9 mouse cellular contexts compared by ENCODE assay signal in the genomic region with DNA sequence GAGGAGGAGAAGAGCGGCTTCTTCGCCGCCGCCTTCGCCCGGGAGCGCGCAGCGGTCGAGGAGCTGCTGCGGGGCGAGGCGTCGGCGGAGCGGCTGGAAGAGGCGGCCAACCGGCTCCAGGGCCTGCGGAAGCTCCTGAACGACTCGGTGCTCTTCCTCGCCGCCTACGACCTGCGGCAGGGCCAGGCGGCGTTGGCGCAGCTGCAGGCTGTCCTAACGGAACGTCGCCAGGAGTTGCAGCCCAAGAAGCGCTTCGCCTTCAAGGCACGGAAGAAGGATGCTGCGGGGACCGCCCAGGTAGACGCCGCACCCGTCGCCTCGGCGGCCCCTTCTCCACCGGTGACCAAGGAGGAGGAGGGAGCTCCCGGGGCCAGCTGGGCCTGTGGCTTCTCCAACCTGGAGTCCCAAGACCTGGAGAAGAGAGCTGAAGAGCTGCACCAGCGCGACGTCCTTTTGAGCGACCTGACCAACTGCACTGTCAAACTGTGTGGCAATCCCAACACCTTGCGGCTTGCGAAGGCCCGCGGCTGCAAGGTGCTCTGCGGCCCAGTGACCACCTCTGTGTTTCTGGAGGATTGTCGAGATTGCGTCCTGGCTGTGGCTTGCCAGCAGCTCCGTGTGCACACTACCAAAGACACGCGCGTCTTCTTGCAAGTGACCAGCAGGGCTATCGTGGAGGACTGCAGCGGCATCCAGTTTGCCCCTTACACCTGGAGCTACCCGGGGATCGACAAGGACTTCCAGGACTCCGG. TPM values are rescaled to one million over a fixed set of nuclear protein-coding genes. Genes with fewer than 3 reads are reported as not detected.
DNase-seq lines count a peak whose midpoint lies in the region; ATAC-seq lines count a peak whose summit lies in the region.
"Had no signal": no experiment of that assay in that cellular context is flagged by ENCODE, and none has a peak within 500 bp of the region (broad histone marks: within the 10 kb centered on the region; RNA-seq: fewer than 3 reads in every experiment).

No protein-coding gene starts in this region.

- under 1% methylated on average over 58 of the region's 64 CpGs for WGBS in intestine, embryonic 16.5 days
- WGBS in liver, embryonic 12.5 days (ENCODE audit: insufficient replicate concordance) = 5% methylated on average over 64 of the region's 64 CpGs

- no peaks in the 10 kb centered on the region for H3K36me3 ChIP-seq in intestine, embryonic 16.5 days (ENCODE audit: control insufficient read depth, insufficient read depth, low read length)
- H3K36me3 ChIP-seq in liver, embryonic 12.5 days = peaks cover 20% of the 10 kb centered on the region

- H3K4me1 ChIP-seq in intestine, embryonic 16.5 days (ENCODE audit: control insufficient read depth, insufficient read depth, low read length) = peaks cover 21% of the 10 kb centered on the region
- H3K4me1 ChIP-seq in liver, embryonic 12.5 days = peaks cover 60% of the 10 kb centered on the region

- H3K27me3 ChIP-seq in intestine, embryonic 16.5 days (replicated peaks; ENCODE audit: control insufficient read depth, insufficient read depth, low read length) = no peaks in the 10 kb centered on the region
- H3K27me3 ChIP-seq in liver, embryonic 12.5 days (replicated peaks) = no peaks in the 10 kb centered on the region

- no peaks in the 10 kb centered on the region for H3K9me3 ChIP-seq in intestine, embryonic 16.5 days (ENCODE audit: control insufficient read depth, low read length)
- H3K9me3 ChIP-seq in liver, embryonic 12.5 days (replicated peaks) = no peaks in the 10 kb centered on the region

- DNase-seq in spleen, adult 18-20 months = peak; percentile 36 to 53
- no peak for DNase-seq in spleen, adult 12 weeks (ENCODE audit: low spot score)
- peak; percentile 66 to 72 for DNase-seq in cerebellum, postnatal 10 days
- DNase-seq in gastrocnemius, postnatal 25 days = peak; percentile 50
- DNase-seq in neural tube, embryonic 10.5 days (ENCODE audit: extremely low spot score, low spot score) = peak; percentile 35
- peak; percentile 66 for DNase-seq in thymus, postnatal 14 days

- peak overlapping the region; percentile 87 for H3K4me3 ChIP-seq in intestine, embryonic 16.5 days (ENCODE audit: low read length)
- peak overlapping the region; percentile 88 for H3K4me3 ChIP-seq in liver, embryonic 12.5 days

- peak; percentile 22 for ATAC-seq in intestine, embryonic 16.5 days
- peak; percentile 35 for ATAC-seq in liver, embryonic 12.5 days

- peak overlapping the region; percentile 87 for H3K27ac ChIP-seq in intestine, embryonic 16.5 days (ENCODE audit: low read length)
- H3K27ac ChIP-seq in liver, embryonic 12.5 days = peak overlapping the region; percentile 86

- peak overlapping the region; percentile 97 for H3K4me2 ChIP-seq in intestine, embryonic 16.5 days (ENCODE audit: low read depth, low read length)
- H3K4me2 ChIP-seq in liver, embryonic 12.5 days = peak overlapping the region; percentile 96

- peak overlapping the region; percentile 90 for H3K9ac ChIP-seq in intestine, embryonic 16.5 days (ENCODE audit: low read depth, low read length)
- peak overlapping the region; percentile 91 for H3K9ac ChIP-seq in liver, embryonic 12.5 days

RNA-seq across cellular contexts. Expression of gene Tbcc, which starts 0.5 kb away (rescaled TPM):
- total RNA-seq in gastrocnemius, postnatal 25 days (2021) = 1 to 10 TPM; 7.1 to 8.5 TPM
- 31.8 and 35.8 TPM in 2 replicates for polyA plus RNA-seq in intestine, embryonic 16.5 days (2015; fragmentation: Nextera tagmentation; extraction: Ambion mirVana)
- 34.2 and 36.4 TPM in 2 replicates for polyA plus RNA-seq in liver, embryonic 12.5 days (2016; fragmentation: Nextera tagmentation; extraction: Ambion mirVana)

RNA-seq across cellular contexts. Expression of gene Prph2, which starts 19.2 kb away (rescaled TPM):
- total RNA-seq in gastrocnemius, postnatal 25 days (2021) = not detected
- not detected in 2 replicates for polyA plus RNA-seq in intestine, embryonic 16.5 days (2015; fragmentation: Nextera tagmentation; extraction: Ambion mirVana)
- polyA plus RNA-seq in liver, embryonic 12.5 days (2016; fragmentation: Nextera tagmentation; extraction: Ambion mirVana) = not detected in 2 replicates
- total RNA-seq: layer of hippocampus, adult 18-20 months had no signal

RNA-seq across cellular contexts. Expression of gene Bicral, which starts 32.7 kb away (rescaled TPM):
- 1 to 10 TPM; 7.5 to 9.2 TPM for total RNA-seq in gastrocnemius, postnatal 25 days (2021)
- 3.0 TPM in 2 replicates for polyA plus RNA-seq in intestine, embryonic 16.5 days (2015; fragmentation: Nextera tagmentation; extraction: Ambion mirVana)
- 4.8 and 5.2 TPM in 2 replicates for polyA plus RNA-seq in liver, embryonic 12.5 days (2016; fragmentation: Nextera tagmentation; extraction: Ambion mirVana)
